Mouse (Mus musculus): Measurements from ENCODE around the gene Clstn2.

- TF ChIP-seq CTCF (IDR thresholded peaks at IDR 0.05; ENCODE audit: low read depth, low read length) (no peak), GATA2 (IDR thresholded peaks at IDR 0.05; ENCODE audit: borderline replicate concordance, low read depth, low read length) (no peak), GATA1 (IDR thresholded peaks at IDR 0.05; ENCODE audit: borderline replicate concordance, low read length) (no peak), TAL1 (conservative IDR thresholded peaks at IDR 0.05; ENCODE audit: low read depth, low read length) (no peak), POLR2AphosphoS5 (IDR thresholded peaks at IDR 0.05; ENCODE audit: insufficient replicate concordance, low read depth, low read length) (no peak)
These were observed 434.0 kb downstream of the Clstn2 start for GRCm38 (mm10) chr9:97599006-97599405.
